In the genomic region with DNA sequence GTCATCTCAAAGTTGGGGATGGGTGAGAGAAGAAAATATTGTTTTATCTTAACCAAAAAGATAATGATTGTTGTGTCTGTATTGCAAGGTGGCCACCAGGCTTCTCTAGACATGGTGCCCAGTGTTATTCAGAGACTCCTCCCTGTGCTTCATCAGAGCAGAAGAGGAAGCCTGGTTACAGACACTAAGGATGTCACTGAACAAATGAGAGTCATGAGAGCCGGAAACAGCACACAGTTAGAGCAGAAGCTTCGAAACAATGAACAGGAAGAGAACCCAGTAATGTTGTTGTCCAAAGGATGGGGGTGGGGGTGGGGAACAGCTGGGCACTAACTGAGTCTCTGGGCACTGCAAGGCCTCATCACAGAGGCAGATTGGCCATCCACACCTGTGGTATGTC, we compare ENCODE assay signal across 22 mouse cellular contexts.
"Had no signal": no experiment of that assay in that cellular context is flagged by ENCODE, and none has a peak within 500 bp of the region (broad histone marks: within the 10 kb centered on the region; RNA-seq: fewer than 3 reads in every experiment).

No protein-coding gene starts in this region.

- H3K27me3 ChIP-seq: limb, embryonic 13.5 days; midbrain, embryonic 12.5 days; midbrain, embryonic 15.5 days; neural tube, embryonic 12.5 days; neural tube, embryonic 15.5 days had no signal

- H3K4me2 ChIP-seq: limb, embryonic 13.5 days; midbrain, embryonic 12.5 days; midbrain, embryonic 15.5 days; neural tube, embryonic 12.5 days; neural tube, embryonic 15.5 days had no signal

- H3K9me3 ChIP-seq: limb, embryonic 10.5 days; limb, embryonic 13.5 days; midbrain, embryonic 12.5 days; midbrain, embryonic 15.5 days; neural tube, embryonic 12.5 days; neural tube, embryonic 15.5 days had no signal

- H3K36me3 ChIP-seq: limb, embryonic 10.5 days; limb, embryonic 13.5 days; midbrain, embryonic 12.5 days; midbrain, embryonic 15.5 days; neural tube, embryonic 12.5 days; neural tube, embryonic 15.5 days had no signal

- ATAC-seq: intestine, postnatal 0 days; liver, postnatal 0 days; midbrain, embryonic 15.5 days had no signal

- DNase-seq: kidney, adult 8-10 months; kidney, postnatal 14 days; layer of hippocampus, adult 9-11 months; liver, postnatal 0 days; lung, postnatal 10 days; right cerebral cortex, adult 18-20 months; right cerebral cortex, postnatal 14 days; right cerebral cortex, postnatal 4 days; thymus, adult 2 months; thymus, postnatal 14 days; thymus, postnatal 4 days had no signal

- H3K4me3 ChIP-seq: layer of hippocampus, adult 2 months; limb, embryonic 10.5 days; limb, embryonic 13.5 days; midbrain, embryonic 12.5 days; midbrain, embryonic 15.5 days; neural tube, embryonic 12.5 days; neural tube, embryonic 15.5 days had no signal

- H3K9ac ChIP-seq: limb, embryonic 13.5 days; liver, embryonic 14.5 days; liver, postnatal 0 days; midbrain, embryonic 12.5 days; midbrain, embryonic 15.5 days; neural tube, embryonic 12.5 days; neural tube, embryonic 15.5 days had no signal

- H3K4me1 ChIP-seq: limb, embryonic 10.5 days; limb, embryonic 13.5 days; midbrain, embryonic 15.5 days; neural tube, embryonic 12.5 days; neural tube, embryonic 15.5 days had no signal

- H3K27ac ChIP-seq: layer of hippocampus, adult 2 months; limb, embryonic 10.5 days; limb, embryonic 13.5 days; liver, embryonic 14.5 days; macrophage; midbrain, embryonic 12.5 days; midbrain, embryonic 15.5 days; neural tube, embryonic 12.5 days; neural tube, embryonic 15.5 days; stomach, postnatal 0 days had no signal
